Mouse (Mus musculus) forelimb bud, embryonic 11.5 days (tissue): ENCODE measurements at regions not wholly inside any gene's neighbourhood (a gene's known extent, or its start where the extent isn't known, plus 50 kb on each side); places are given as distances from the start of the nearest gene placed in this dataset.

Source experiments
- DNase-seq: peaks from one replicate; pipeline ENCODE4 v3.0.0-alpha.2; 2012; ENCODE audit warnings: low read depth, low spot score

DNA sequence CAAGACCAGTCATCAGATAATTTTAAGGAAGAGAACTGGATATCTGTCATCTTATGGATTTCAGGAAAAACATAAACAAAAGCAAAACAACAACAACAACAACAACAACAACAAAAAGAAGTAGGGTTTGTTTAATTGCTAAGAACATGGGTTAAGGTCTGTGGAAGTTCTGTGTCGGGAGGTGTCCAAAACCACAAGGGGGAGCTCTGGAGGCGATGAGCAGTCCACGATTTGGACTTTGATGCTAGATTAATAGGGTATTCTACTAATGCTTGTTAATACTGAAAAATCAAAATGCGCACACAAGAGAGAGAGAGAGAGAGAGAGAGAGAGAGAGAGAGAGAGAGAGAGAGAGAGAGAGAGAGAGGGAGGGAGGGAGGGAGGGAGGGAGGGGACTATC, 692.0 kb upstream of the Car10 start:
- peak; percentile 16 for DNase-seq

DNA sequence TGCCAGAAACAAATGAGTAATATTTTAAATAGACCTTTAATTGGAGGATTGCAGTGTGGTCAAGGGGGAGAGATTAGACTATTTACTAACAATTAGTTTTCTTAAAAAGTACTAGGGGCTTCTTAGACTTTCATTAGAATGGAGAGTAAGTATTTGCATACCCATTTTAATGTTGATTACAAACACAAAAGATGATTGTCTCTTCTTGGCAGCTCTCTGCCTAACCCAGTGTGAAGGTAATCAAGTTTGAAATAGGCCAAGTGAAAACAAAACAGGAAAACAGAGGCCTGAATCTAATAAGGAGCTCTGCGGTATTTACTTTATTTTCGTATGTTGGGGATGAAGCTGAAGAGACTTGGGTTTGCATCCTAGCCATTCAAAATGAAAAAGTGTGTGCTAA, 646.5 kb upstream of the Car10 start:
- no peak for DNase-seq

DNA sequence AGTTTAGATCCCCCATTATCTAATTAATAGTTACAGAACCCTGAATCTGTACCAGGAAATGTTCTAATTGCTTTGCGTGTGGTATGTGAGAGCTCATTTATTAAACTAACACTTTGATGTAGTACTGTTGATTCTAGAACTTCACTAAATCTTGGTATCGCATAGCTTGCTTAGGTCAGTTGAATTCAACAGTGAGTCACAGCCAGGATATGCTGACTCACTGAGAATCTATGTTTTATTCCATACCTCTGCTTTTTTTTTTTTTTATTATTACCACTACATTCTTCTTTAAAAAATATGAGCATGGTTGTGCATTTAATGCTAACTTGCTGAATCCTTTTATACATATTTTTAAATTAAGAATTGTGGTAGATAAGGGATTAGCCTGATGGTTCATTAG, 602.5 kb upstream of the Car10 start:
- DNase-seq, result no peak
